Mouse (Mus musculus) left cerebral cortex, postnatal 14 days (tissue): ENCODE results near the gene Lgr6. TPM values are rescaled to one million over a fixed set of nuclear protein-coding genes. Genes with fewer than 3 reads are reported as not detected.
A peak's percentile ranks its signal among the peaks of the same experiment; 100 is the strongest.

Experiments
- DNase-seq, 2 experiments: peaks; one replicate each; pipeline ENCODE4 v3.0.0; 2021 to 2022; ENCODE audit warnings: low spot score in 2 of 2, mixed read lengths in 1 of 2
- intact Hi-C: fragments of 180-260 bp; cut with DNase I; formaldehyde crosslinking; loops from one replicate; pipeline ENCODE4 v1.15.1; 2025
- total RNA-seq, 2 experiments: library from RNA; stranded (reverse); gene quantifications; 2 replicates each; pipeline ENCODE4 v1.2.3; 2021

Lgr6 gene
- total RNA-seq, 2 experiments from 2014 or later: 2.7 TPM

GRCm38 (mm10) chr1:135087414-135087813 lies 17.7 kb downstream of the Lgr6 start:
- intact Hi-C loops: no loop called here
- peak in 1 of 2 experiments; percentile 23 for DNase-seq

- intact Hi-C loops: no loop called here
- DNase-seq: no peak
Observed at GRCm38 (mm10) chr1:135086015-135086414, 19.1 kb downstream of the Lgr6 start.

GRCm38 (mm10) chr1:135085296-135085871 lies 19.7 kb downstream of the Lgr6 start:
- DNase-seq: no peak
- intact Hi-C loops: no loop called here

DNA sequence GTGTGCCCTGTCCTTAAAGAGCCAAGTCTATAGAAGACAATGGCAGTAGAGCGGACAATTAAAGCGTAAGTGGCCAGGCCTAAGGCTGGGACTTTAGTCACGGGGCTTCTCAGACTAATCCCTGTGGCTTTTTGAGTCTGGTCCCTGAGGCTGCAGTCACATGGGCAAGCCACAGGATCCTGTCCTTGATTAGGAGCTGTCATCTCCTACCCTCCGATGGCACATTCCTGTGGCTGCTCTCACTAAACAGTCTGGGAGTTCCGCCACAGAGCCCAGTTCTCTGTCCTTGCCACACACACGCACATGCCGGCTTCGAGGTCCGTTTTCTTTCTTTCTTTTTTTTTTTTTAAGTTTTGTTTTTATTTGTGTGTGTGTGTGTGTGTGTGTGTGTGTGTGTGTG lies 21.6 kb downstream of the Lgr6 start:
- intact Hi-C loops: no loop called here

DNA sequence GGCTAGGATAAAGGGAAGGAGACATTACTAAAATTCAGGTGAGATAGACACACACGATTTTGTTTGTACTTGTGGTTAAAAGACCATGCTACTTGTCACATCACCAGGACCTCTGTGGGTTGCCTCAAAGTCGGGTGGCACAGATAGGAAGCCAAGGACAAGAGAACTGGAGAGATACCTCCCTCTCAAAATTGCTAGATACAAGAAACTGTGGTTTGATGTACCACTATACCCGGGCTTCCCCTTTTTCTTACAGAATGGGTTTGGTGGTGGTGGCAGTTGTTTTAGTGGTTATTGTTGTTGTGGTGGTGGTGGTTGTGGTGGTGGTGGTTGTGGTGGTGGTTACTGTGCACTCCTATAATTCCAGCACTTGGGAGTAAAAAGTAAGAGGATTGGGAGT lies 22.8 kb downstream of the Lgr6 start:
- DNase-seq: no peak
- intact Hi-C loops: no loop called here

More for the DNA sequence above, 21.6 kb downstream of the Lgr6 start:
- no peak for DNase-seq

- no peak for DNase-seq
- intact Hi-C loops: no loop called here
Observed at GRCm38 (mm10) chr1:135079021-135079420, 26.1 kb downstream of the Lgr6 start.

DNA sequence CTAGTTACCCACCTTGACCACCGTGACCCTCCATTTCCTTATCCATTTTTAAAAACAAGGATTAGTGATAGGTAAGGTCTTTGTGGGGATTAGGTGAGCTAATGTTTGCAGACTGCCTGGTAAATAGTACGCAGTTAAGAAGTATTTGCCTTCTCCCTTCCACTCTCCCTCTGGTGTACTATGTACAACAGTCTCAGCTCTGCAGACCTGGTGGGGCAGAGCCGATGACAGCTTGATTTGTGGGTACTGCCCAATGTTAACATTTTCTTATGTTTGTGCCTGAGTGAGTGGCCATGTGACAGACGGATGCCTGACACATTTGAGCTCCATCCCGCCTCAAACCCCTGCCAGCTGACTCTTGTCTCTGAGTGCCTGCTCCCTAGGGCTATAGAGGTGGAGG lies 28.6 kb downstream of the Lgr6 start:
- intact Hi-C loops: no loop called here
- no peak for DNase-seq

GRCm38 (mm10) chr1:135075270-135075669 lies 29.8 kb downstream of the Lgr6 start:
- intact Hi-C loops: no loop called here
- DNase-seq: no peak

GRCm38 (mm10) chr1:135072643-135073042 lies 32.4 kb downstream of the Lgr6 start:
- DNase-seq: no peak
- intact Hi-C loops: no loop called here

GRCm38 (mm10) chr1:135069841-135070240 lies 35.2 kb downstream of the Lgr6 start:
- intact Hi-C loops: no loop called here

GRCm38 (mm10) chr1:135064525-135064924 lies 40.6 kb downstream of the Lgr6 start:
- DNase-seq: no peak
- intact Hi-C loops: no loop called here

More at GRCm38 (mm10) chr1:135069841-135070240, 35.2 kb downstream of the Lgr6 start:
- DNase-seq: no peak

DNA sequence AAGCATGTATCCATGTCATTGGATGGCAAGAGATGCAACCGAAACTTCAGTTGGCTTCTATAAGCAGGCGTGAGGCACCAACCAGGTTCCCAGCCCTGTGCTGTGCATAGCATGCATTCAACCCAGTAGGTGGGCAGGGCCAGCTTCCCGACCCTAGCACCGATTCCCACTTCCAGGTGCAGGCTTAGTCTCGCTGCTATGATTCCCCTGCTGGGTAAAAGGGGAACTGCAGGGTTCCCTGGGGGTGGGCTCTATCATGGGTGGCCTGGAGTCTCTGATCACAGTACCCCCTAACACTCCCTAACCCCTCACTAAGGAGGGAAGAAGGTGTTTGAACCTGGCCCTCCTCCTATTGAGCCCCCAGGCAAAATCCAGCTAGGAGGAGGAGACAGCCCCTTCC lies 42.1 kb downstream of the Lgr6 start:
- intact Hi-C loops: no loop called here
- no peak for DNase-seq

DNA sequence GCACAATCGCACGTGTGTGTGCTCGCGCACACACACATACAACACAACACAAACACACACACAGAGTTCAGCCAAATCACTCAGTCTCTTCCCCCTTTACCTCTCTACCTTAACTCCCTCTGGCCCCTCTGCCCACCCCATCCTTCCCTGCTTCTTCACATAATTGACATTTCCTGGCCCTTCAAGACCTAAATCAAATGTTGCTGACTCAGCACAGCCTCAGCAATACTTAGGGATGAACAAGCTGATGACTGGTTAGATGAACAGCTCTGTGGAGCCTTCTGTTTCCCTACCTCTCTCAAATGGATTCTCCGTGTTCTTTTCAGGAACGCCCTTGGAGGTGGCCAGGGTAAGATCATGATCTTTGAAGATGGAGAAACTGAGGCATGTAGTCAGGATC lies 43.8 kb downstream of the Lgr6 start:
- intact Hi-C loops: no loop called here
- no peak for DNase-seq

- intact Hi-C loops: no loop called here
- no peak for DNase-seq
Observed at GRCm38 (mm10) chr1:135060174-135060573, 44.9 kb downstream of the Lgr6 start.

- intact Hi-C loops: loop anchor here (10.0 kb wide), 1 partner anchor 382 kb away; no protein-coding TSS in a partner anchor
- no peak for DNase-seq
Observed at GRCm38 (mm10) chr1:135056901-135057300, 48.2 kb downstream of the Lgr6 start.

DNA sequence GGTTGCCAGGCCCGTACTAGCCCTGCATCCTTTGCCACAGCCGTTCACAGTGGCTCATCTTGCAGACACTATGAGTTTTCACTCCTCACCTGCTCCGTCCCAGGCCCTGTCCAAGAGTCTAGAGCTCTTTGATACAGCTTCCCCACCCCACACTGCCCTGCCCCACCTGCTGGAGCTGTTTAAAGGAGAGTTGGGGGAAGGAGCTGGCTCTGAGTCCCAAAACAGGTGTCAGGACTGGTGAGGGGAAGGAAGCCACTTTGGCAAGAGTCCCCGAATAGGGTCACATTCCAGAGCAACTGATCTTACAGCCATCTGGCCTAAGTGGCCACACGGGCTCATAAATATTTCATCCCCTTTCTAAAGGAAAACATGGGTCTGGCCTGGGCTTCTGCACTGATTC lies 51.0 kb downstream of the Lgr6 start:
- no peak for DNase-seq
- intact Hi-C loops: loop anchor here (10.0 kb wide), 1 partner anchor 379 kb away; no protein-coding TSS in a partner anchor

GRCm38 (mm10) chr1:135044439-135044838 lies 60.6 kb downstream of the Lgr6 start:
- DNase-seq: no peak
- intact Hi-C loops: no loop called here

GRCm38 (mm10) chr1:135036297-135036696 lies 68.8 kb downstream of the Lgr6 start:
- intact Hi-C loops: no loop called here
- DNase-seq: no peak

- intact Hi-C loops: no loop called here
Observed at GRCm38 (mm10) chr1:135032658-135033057, 72.4 kb downstream of the Lgr6 start.

DNA sequence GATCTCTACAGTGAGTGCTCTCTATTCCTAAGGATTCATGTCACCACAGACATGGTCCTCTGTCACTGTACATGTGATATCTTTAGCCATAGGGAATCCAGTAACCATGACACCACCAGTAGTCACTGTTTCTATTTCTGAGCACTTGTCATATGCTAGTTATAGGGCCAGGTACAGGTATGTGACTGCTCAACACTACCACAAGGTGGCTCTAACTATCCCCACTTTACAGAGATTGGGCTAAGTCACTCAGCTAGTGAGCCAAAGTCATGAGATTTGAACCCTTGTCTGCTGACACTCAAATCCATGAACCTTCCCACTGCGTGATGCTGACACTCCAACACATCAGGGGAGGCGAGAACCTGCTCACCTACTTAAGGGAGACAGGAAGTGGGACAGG lies 75.0 kb downstream of the Lgr6 start:
- intact Hi-C loops: no loop called here
- no peak for DNase-seq

More at GRCm38 (mm10) chr1:135032658-135033057, 72.4 kb downstream of the Lgr6 start:
- no peak for DNase-seq

GRCm38 (mm10) chr1:135026275-135026674 lies 78.8 kb downstream of the Lgr6 start:
- no peak for DNase-seq
- intact Hi-C loops: no loop called here

DNA sequence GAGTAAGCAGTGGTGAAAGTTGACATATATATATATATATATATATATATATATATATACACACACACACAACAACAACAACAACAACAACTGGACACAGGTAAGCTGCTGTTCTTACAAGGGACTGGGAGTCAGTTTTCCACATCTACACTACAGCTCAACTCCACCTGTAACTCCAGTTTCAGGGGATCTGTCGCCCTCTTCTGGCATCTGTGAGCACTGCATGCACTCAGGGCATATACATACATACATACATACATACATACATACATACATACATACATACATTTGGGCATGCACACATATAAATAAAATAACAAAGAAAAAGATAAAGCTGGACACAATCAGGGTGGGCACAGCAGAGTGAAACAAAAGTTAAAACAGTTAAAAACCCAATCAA lies 81.5 kb downstream of the Lgr6 start:
- intact Hi-C loops: no loop called here
- no peak for DNase-seq
